Mouse (Mus musculus) midbrain, embryonic 12.5 days (tissue): ENCODE data around the gene Mllt3. TPM values are rescaled to one million over a fixed set of nuclear protein-coding genes. Genes with fewer than 3 reads are reported as not detected.

Source experiments
- ATAC-seq: fragments of 200-750 bp; cut with Nextera tagmentation; 2 replicates; pipeline ENCODE4 v1.8.0; 2017; ENCODE audit warnings: low read depth, moderate TSS enrichment, moderate library complexity; ENCODE audit not compliant: low FRiP score
- H3K27ac ChIP-seq: fragments of 300-500 bp; sonication (generic); replicated peaks from 2 replicates; pipeline ENCODE4 v1.5.1; 2016; ENCODE audit warnings: mild to moderate bottlenecking
- H3K27me3 ChIP-seq: fragments of 300-500 bp; sonication (generic); 2 replicates; pipeline ENCODE4 v1.6.1; 2016; ENCODE audit warnings: mild to moderate bottlenecking
- H3K36me3 ChIP-seq: fragments of 300-500 bp; sonication (generic); 2 replicates; pipeline ENCODE4 v1.6.1; 2016
- H3K4me1 ChIP-seq: fragments of 300-500 bp; sonication (generic); 2 replicates; pipeline ENCODE4 v1.6.1; 2016
- H3K4me2 ChIP-seq: fragments of 300-500 bp; sonication (generic); replicated peaks from 2 replicates; pipeline ENCODE4 v1.6.1; 2016; ENCODE audit warnings: mild to moderate bottlenecking, moderate library complexity
- H3K4me3 ChIP-seq: fragments of 300-500 bp; sonication (generic); 2 replicates; pipeline ENCODE4 v1.5.1; 2016; ENCODE audit warnings: mild to moderate bottlenecking
- H3K9ac ChIP-seq: fragments of 300-500 bp; sonication (generic); replicated peaks from 2 replicates; pipeline ENCODE4 v1.6.1; 2016; ENCODE audit warnings: mild to moderate bottlenecking, moderate library complexity
- H3K9me3 ChIP-seq: fragments of 300-500 bp; sonication (generic); 2 replicates; pipeline ENCODE4 v1.6.1; 2016; ENCODE audit warnings: mild to moderate bottlenecking
- WGBS: fragments of 180-500 bp; shearing (Covaris S2); methylation state at CpG from one replicate; pipeline ENCODE4 v1.1.7; 2016; 5-methylcytosine and 5-hydroxymethylcytosine counted together
- polyA plus RNA-seq: library from polyadenylated mRNA; unstranded; fragments of >200 nt; fragmentation: Nextera tagmentation; extraction: Ambion mirVana; gene quantifications from 2 replicates; pipeline ENCODE4 v1.2.1, GENCODE M21; 2016

Mllt3 gene
- polyA plus RNA-seq, 1 experiment from 2014 or later = 80.2 TPM

- peak overlapping the region; percentile 88 for H3K4me3 ChIP-seq
- H3K27ac ChIP-seq = peak overlapping the region; percentile 99
- under 1% methylated on average over 64 of the region's 100 CpGs for WGBS
- peak overlapping the region; percentile 67 for H3K4me2 ChIP-seq
- peak overlapping the region; percentile 94 for H3K9ac ChIP-seq
- H3K36me3 ChIP-seq = no peaks in the 10 kb centered on the region
- H3K27me3 ChIP-seq = peaks cover 16% of the 10 kb centered on the region
- H3K4me1 ChIP-seq = peaks cover 29% of the 10 kb centered on the region
- peak; percentile 78 for ATAC-seq
- H3K9me3 ChIP-seq = no peaks in the 10 kb centered on the region
Measured at GRCm38 (mm10) chr4:88032151-88033098, 739 bp downstream of the Mllt3 start.

- Histone ChIP-seq H3K9ac (peak overlapping the region; percentile 94), H3K4me2 (peak overlapping the region; percentile 67), H3K9me3 (no peaks in the 10 kb centered on the region), H3K36me3 (peaks cover 4% of the 10 kb centered on the region; the same call in 1 of the 2 replicates), H3K27ac (peak overlapping the region; percentile 99), H3K27me3 (peaks cover 16% of the 10 kb centered on the region), H3K4me3 (peak overlapping the region; percentile 88), H3K4me1 (peaks cover 29% of the 10 kb centered on the region)
- no peak for ATAC-seq
- under 1% methylated on average over 81 of the region's 84 CpGs for WGBS
Measured at GRCm38 (mm10) chr4:88031211-88032150, 1.7 kb downstream of the Mllt3 start.

- Histone ChIP-seq H3K4me1 (peaks cover 10% of the 10 kb centered on the region), H3K4me2 (no peak overlapping the region), H3K27ac (no peak overlapping the region), H3K9me3 (no peaks in the 10 kb centered on the region), H3K4me3 (no peak overlapping the region), H3K27me3 (no peaks in the 10 kb centered on the region), H3K9ac (no peak overlapping the region), H3K36me3 (peaks cover 20% of the 10 kb centered on the region; the same call in 1 of the 2 replicates)
- no peak for ATAC-seq
- WGBS = 92% methylated on average over 5 of the region's 5 CpGs
Measured at GRCm38 (mm10) chr4:88023567-88023966, 9.6 kb downstream of the Mllt3 start.

- no peaks in the 10 kb centered on the region for H3K27me3 ChIP-seq
- H3K9me3 ChIP-seq = no peaks in the 10 kb centered on the region
- peaks cover 20% of the 10 kb centered on the region; the same call in 1 of the 2 replicates for H3K36me3 ChIP-seq
- WGBS = 0% methylated on average over 1 of the region's 1 CpGs
- no peak overlapping the region for H3K4me2 ChIP-seq
- no peak overlapping the region for H3K27ac ChIP-seq
- H3K4me3 ChIP-seq = no peak overlapping the region
- ATAC-seq = no peak
- H3K9ac ChIP-seq = no peak overlapping the region
- H3K4me1 ChIP-seq = peaks cover 17% of the 10 kb centered on the region
Measured at GRCm38 (mm10) chr4:88022623-88023022, 10.5 kb downstream of the Mllt3 start.

- Histone ChIP-seq H3K4me1 (peaks cover 32% of the 10 kb centered on the region), H3K27me3 (no peaks in the 10 kb centered on the region), H3K36me3 (peaks cover 9% of the 10 kb centered on the region; the same call in 1 of the 2 replicates), H3K9me3 (no peaks in the 10 kb centered on the region), H3K27ac (no peak overlapping the region), H3K4me2 (no peak overlapping the region), H3K9ac (no peak overlapping the region), H3K4me3 (no peak overlapping the region)
- WGBS = 62% methylated on average over 5 of the region's 5 CpGs
- ATAC-seq = no peak
Measured at GRCm38 (mm10) chr4:88020421-88020820, 12.7 kb downstream of the Mllt3 start.

GRCm38 (mm10) chr4:88019645-88020044, 13.5 kb downstream of the Mllt3 start:
- no peak overlapping the region for H3K4me3 ChIP-seq
- 73% methylated on average over 4 of the region's 4 CpGs for WGBS
- ATAC-seq = no peak
- H3K27ac ChIP-seq = no peak overlapping the region
- H3K4me2 ChIP-seq = no peak overlapping the region
- no peaks in the 10 kb centered on the region for H3K9me3 ChIP-seq
- H3K36me3 ChIP-seq = 0 out of 2 replicates have a peak, but pooled peaks cover 5% of the 10 kb centered on the region
- no peaks in the 10 kb centered on the region for H3K27me3 ChIP-seq
- peaks cover 39% of the 10 kb centered on the region for H3K4me1 ChIP-seq
- H3K9ac ChIP-seq = no peak overlapping the region

- H3K27me3 ChIP-seq = no peaks in the 10 kb centered on the region
- 32% methylated on average over 18 of the region's 18 CpGs for WGBS
- no peak overlapping the region for H3K9ac ChIP-seq
- H3K27ac ChIP-seq = peak overlapping the region; percentile 46
- H3K4me2 ChIP-seq = peak overlapping the region; percentile 25
- H3K9me3 ChIP-seq = no peaks in the 10 kb centered on the region
- H3K4me3 ChIP-seq = no peak overlapping the region
- no peaks in the 10 kb centered on the region for H3K36me3 ChIP-seq
- peaks cover 56% of the 10 kb centered on the region for H3K4me1 ChIP-seq
- ATAC-seq = peak; percentile 68
Measured at GRCm38 (mm10) chr4:88017452-88018350, 15.5 kb downstream of the Mllt3 start.

GRCm38 (mm10) chr4:88015765-88016164, 17.4 kb downstream of the Mllt3 start:
- 90% methylated on average over 5 of the region's 5 CpGs for WGBS
- no peak for ATAC-seq
- no peak overlapping the region for H3K4me2 ChIP-seq
- no peak overlapping the region for H3K27ac ChIP-seq
- H3K9me3 ChIP-seq = no peaks in the 10 kb centered on the region
- H3K4me1 ChIP-seq = peaks cover 69% of the 10 kb centered on the region
- H3K4me3 ChIP-seq = no peak overlapping the region
- no peak overlapping the region for H3K9ac ChIP-seq
- H3K27me3 ChIP-seq = no peaks in the 10 kb centered on the region
- peaks cover 5% of the 10 kb centered on the region for H3K36me3 ChIP-seq

- Histone ChIP-seq H3K4me2 (no peak overlapping the region), H3K9ac (no peak overlapping the region), H3K36me3 (peaks cover 10% of the 10 kb centered on the region), H3K27ac (no peak overlapping the region; the same call in 1 of the 2 replicates), H3K4me3 (no peak overlapping the region), H3K4me1 (peaks cover 69% of the 10 kb centered on the region), H3K27me3 (no peaks in the 10 kb centered on the region), H3K9me3 (no peaks in the 10 kb centered on the region)
- whole genome bisulfite sequencing = 71% methylated on average over 7 of the region's 7 CpGs
- no peak for ATAC-seq
Measured at GRCm38 (mm10) chr4:88015261-88015660, 17.9 kb downstream of the Mllt3 start.

GRCm38 (mm10) chr4:88012774-88013173, 20.4 kb downstream of the Mllt3 start:
- Histone ChIP-seq H3K4me3 (no peak overlapping the region), H3K9me3 (no peaks in the 10 kb centered on the region), H3K27ac (no peak overlapping the region), H3K27me3 (no peaks in the 10 kb centered on the region), H3K9ac (no peak overlapping the region), H3K4me1 (peaks cover 54% of the 10 kb centered on the region), H3K4me2 (no peak overlapping the region), H3K36me3 (peaks cover 22% of the 10 kb centered on the region)
- WGBS = 71% methylated on average over 4 of the region's 4 CpGs
- no peak for ATAC-seq
